Mouse (Mus musculus) bone marrow macrophage, adult 2 months (primary cell): ENCODE results near the gene Klhdc9.

ENCODE experiments used
- CTCF ChIP-seq: IDR thresholded peaks from 2 replicates; pipeline ENCODE4 v1.5.1; 2012; ENCODE audit warnings: low read depth, mild to moderate bottlenecking, low read length, moderate library complexity
- POLR2A ChIP-seq: IDR thresholded peaks from 2 replicates; pipeline ENCODE4 v1.6.1; 2012; ENCODE audit warnings: mild to moderate bottlenecking, low read depth, low read length, borderline replicate concordance

DNA sequence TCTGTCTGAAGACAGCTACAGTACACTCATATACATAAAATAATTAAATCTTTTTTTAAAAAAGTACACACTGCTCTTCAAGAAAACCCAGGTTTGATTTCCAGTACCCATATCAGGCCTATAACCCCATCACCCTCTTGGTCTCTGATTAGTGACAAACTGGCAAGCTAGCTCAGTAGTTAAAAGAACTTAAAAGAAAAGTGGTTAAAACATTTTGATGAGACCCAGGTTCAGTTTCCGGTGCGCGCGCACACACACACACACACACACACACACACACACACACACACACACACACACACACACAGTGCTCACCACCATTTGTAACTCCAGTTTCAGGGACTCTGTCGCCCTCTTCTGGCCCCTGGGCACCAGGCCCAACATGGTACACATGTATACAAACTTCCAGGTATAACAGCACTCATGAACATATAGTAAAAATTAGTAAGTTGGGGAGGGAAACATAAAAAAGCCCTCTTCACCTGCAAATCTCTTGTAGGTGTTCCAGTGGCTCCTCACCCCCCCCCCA, 4.7 kb downstream of the Klhdc9 start:
- 0 out of 2 replicates have a peak, but pooled peaks have one; percentile 32 for TF ChIP-seq CTCF
- no peak for TF ChIP-seq POLR2A
